ENCODE assay signal across 11 mouse cellular contexts in the genomic region with DNA sequence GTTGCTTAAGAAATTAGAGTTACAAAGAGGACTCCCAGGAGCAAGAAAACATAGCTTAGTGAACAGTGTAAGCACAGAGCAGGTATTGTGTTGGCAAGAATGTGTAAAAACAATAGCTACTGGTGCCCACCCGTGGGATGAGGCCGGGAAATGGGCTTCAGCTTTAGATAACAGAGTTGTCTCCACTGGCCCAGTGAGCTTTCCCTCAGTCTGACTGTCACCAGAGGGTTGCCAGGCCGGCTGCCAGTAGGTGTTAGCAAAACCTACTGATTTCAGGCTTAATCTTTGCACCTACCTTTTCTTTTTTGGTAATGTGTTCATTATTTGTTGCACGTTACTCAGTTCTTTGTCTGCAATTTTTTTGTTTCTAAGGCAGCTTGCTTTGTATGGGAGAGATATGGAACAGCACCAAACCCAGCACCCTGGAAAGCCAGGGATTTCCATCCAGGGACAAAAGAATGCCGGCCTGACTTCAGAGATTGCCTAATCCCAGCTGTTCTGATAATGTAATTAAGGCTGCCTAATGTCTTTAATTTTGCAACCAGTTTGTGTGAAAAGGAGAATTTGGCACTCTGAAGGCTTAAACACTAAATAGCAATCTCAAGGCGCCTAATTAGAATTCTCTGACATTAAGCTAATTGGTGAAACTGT. TPM values are rescaled to one million over a fixed set of nuclear protein-coding genes. Genes with fewer than 3 reads are reported as not detected.
DNase-seq lines count a peak whose midpoint lies in the region; ATAC-seq and TF ChIP-seq lines count a peak whose summit lies in the region.
"Had no signal": no experiment of that assay in that cellular context is flagged by ENCODE, and none has a peak within 500 bp of the region (broad histone marks: within the 10 kb centered on the region; RNA-seq: fewer than 3 reads in every experiment).

No protein-coding gene starts in this region.

- no peaks in the 10 kb centered on the region for H3K27me3 ChIP-seq in lung, postnatal 0 days (replicated peaks; ENCODE audit: insufficient read depth, low read length)
- no peaks in the 10 kb centered on the region for H3K27me3 ChIP-seq in heart, embryonic 13.5 days (replicated peaks)
- no peaks in the 10 kb centered on the region for H3K27me3 ChIP-seq in midbrain, embryonic 16.5 days (ENCODE audit: control insufficient read depth, insufficient read depth, low read depth, low read length)

- no peak overlapping the region for H3K4me3 ChIP-seq in gastrocnemius, adult 2 months
- H3K4me3 ChIP-seq in lung, postnatal 0 days (ENCODE audit: low read depth, low read length) = no peak overlapping the region
- no peak overlapping the region for H3K4me3 ChIP-seq in heart, embryonic 13.5 days
- no peak overlapping the region for H3K4me3 ChIP-seq in midbrain, embryonic 16.5 days (ENCODE audit: low read depth, low read length)

- intact Hi-C loops in gastrocnemius, adult 2 months (cut with DNase I) = no loop called here

- no peaks in the 10 kb centered on the region for H3K9me3 ChIP-seq in lung, postnatal 0 days (ENCODE audit: low read length)
- 0 out of 2 replicates have a peak, but pooled peaks cover 5% of the 10 kb centered on the region for H3K9me3 ChIP-seq in heart, embryonic 13.5 days
- H3K9me3 ChIP-seq in midbrain, embryonic 16.5 days (replicated peaks; ENCODE audit: control insufficient read depth, low read length, poor library complexity, severe bottlenecking) = no peaks in the 10 kb centered on the region
- H3K9me3 ChIP-seq: G1E had no signal

- no peak overlapping the region for H3K9ac ChIP-seq in lung, postnatal 0 days (replicated peaks; ENCODE audit: low read depth)
- no peak overlapping the region for H3K9ac ChIP-seq in heart, embryonic 13.5 days
- H3K9ac ChIP-seq in midbrain, embryonic 16.5 days (ENCODE audit: low read depth, low read length) = no peak overlapping the region
- H3K9ac ChIP-seq: liver, postnatal 0 days had no signal

- DNase-seq in gastrocnemius, adult 2 months = peak; percentile 32
- DNase-seq in gastrocnemius, postnatal 10 days = no peak
- peak; percentile 61 for DNase-seq in lung, postnatal 0 days (ENCODE audit: low spot score)
- DNase-seq in lung, postnatal 4 days = no peak
- DNase-seq in cerebellum, adult 18-20 months = no peak
- no peak for DNase-seq in testis, postnatal 10 days (ENCODE audit: low spot score)
- DNase-seq: liver, postnatal 0 days; right cerebral cortex, postnatal 4 days had no signal

- 0 out of 2 replicates have a peak, but pooled peaks cover 7% of the 10 kb centered on the region for H3K36me3 ChIP-seq in lung, postnatal 0 days (ENCODE audit: insufficient read depth, low read length)
- peaks cover 41% of the 10 kb centered on the region for H3K36me3 ChIP-seq in heart, embryonic 13.5 days
- H3K36me3 ChIP-seq in midbrain, embryonic 16.5 days (ENCODE audit: control insufficient read depth, insufficient read depth, low read length) = peaks cover 9% of the 10 kb centered on the region

- 53% methylated on average over 6 of the region's 6 CpGs for WGBS in lung, postnatal 0 days
- WGBS in heart, embryonic 13.5 days = 41% methylated on average over 6 of the region's 6 CpGs
- 17% methylated on average over 6 of the region's 6 CpGs for WGBS in midbrain, embryonic 16.5 days

- H3K4me2 ChIP-seq in lung, postnatal 0 days (replicated peaks; ENCODE audit: low read depth, low read length) = no peak overlapping the region
- no peak overlapping the region for H3K4me2 ChIP-seq in heart, embryonic 13.5 days
- no peak overlapping the region for H3K4me2 ChIP-seq in midbrain, embryonic 16.5 days (ENCODE audit: low read length)

- H3K4me1 ChIP-seq in lung, postnatal 0 days (ENCODE audit: insufficient read depth, low read depth, low read length) = no peaks in the 10 kb centered on the region
- peaks cover 24% of the 10 kb centered on the region for H3K4me1 ChIP-seq in heart, embryonic 13.5 days
- peaks cover 4% of the 10 kb centered on the region for H3K4me1 ChIP-seq in midbrain, embryonic 16.5 days (ENCODE audit: control insufficient read depth, insufficient read depth, low read length)

- H3K27ac ChIP-seq in gastrocnemius, adult 2 months = peak overlapping the region; percentile 62
- no peak overlapping the region for H3K27ac ChIP-seq in lung, postnatal 0 days (ENCODE audit: low read length)
- H3K27ac ChIP-seq in heart, embryonic 13.5 days (replicated peaks) = peak overlapping the region; percentile 2
- H3K27ac ChIP-seq in midbrain, embryonic 16.5 days (ENCODE audit: low read length) = no peak overlapping the region

- TF ChIP-seq EP300 in lung, postnatal 0 days (IDR thresholded peaks at IDR 0.05) = no peak

- no peak; the same call in 1 of the 2 replicates for ATAC-seq in lung, postnatal 0 days
- no peak for ATAC-seq in heart, embryonic 13.5 days (ENCODE audit: extremely low read depth, insufficient number of reproducible peaks, low FRiP score, low TSS enrichment)
- ATAC-seq in midbrain, embryonic 16.5 days = 0 out of 2 replicates have a peak, but pooled peaks have one; percentile 32
- ATAC-seq: liver, postnatal 0 days had no signal

- TF ChIP-seq CTCF in gastrocnemius, adult 2 months (IDR thresholded peaks at IDR 0.05) = no peak
- TF ChIP-seq CTCF in lung, postnatal 0 days (IDR thresholded peaks at IDR 0.05) = no peak

RNA-seq across cellular contexts. Expression of gene Polr3b, which starts 35.5 kb away (rescaled TPM):
- 10 to 100 TPM in 1 of 2 experiments, 1 to 10 TPM in 1; 9.3 to 13.3 TPM for total RNA-seq in gastrocnemius, adult 2 months (2021)
- total RNA-seq in gastrocnemius, postnatal 10 days (2021) = 10 to 100 TPM; 14.6 to 15.7 TPM
- polyA plus RNA-seq in lung, postnatal 0 days (2015; fragmentation: Nextera tagmentation; extraction: Ambion mirVana) = 6.2 and 7.8 TPM in 2 replicates
- polyA plus RNA-seq in heart, embryonic 13.5 days (2015; fragmentation: Nextera tagmentation; extraction: Ambion mirVana) = 9.4 and 10.7 TPM in 2 replicates
- polyA plus RNA-seq in midbrain, embryonic 16.5 days (2015; fragmentation: Nextera tagmentation; extraction: Ambion mirVana) = 13.9 and 14.7 TPM in 2 replicates

Comparison
In these comparisons a context has a peak if more than half of its experiments do, and no peak if none do; other contexts are left out.
1. DNase-seq: peak in gastrocnemius, adult 2 months (single experiment) and lung, postnatal 0 days (single experiment); none in gastrocnemius, postnatal 10 days (single experiment), lung, postnatal 4 days (0 of 2), cerebellum, adult 18-20 months (0 of 2) and testis, postnatal 10 days (single experiment).
2. H3K27ac ChIP-seq: peak in gastrocnemius, adult 2 months (single experiment) and heart, embryonic 13.5 days (single experiment); none in lung, postnatal 0 days (single experiment) and midbrain, embryonic 16.5 days (single experiment).